Mouse (Mus musculus) CH12.LX (cell line): ENCODE results near the gene Tbl3.

Experiments used
- CTCF ChIP-seq, 2 experiments: IDR thresholded peaks in 1 of 2; conservative IDR thresholded peaks in 1 of 2; 2 replicates each; pipeline ENCODE4 v1.5.1; 2011 to 2012; ENCODE audit warnings: low read depth in 2 of 2, low read length in 2 of 2, improper control_type of control experiment in 1 of 2, inconsistent platforms in 1 of 2, mild to moderate bottlenecking in 1 of 2, moderate library complexity in 1 of 2
- E2F4 ChIP-seq: IDR thresholded peaks from 2 replicates; pipeline ENCODE4 v1.6.1; 2011; ENCODE audit warnings: low read depth, low read length, improper control_type of control experiment; ENCODE audit not compliant: insufficient replicate concordance
- ELF1 ChIP-seq: IDR thresholded peaks from 2 replicates; pipeline ENCODE4 v1.6.1; 2014; ENCODE audit warnings: low read depth, mild to moderate bottlenecking, inconsistent platforms, low read length, improper control_type of control experiment
- ETS1 ChIP-seq: conservative IDR thresholded peaks from 2 replicates; pipeline ENCODE4 v1.6.1; 2012; ENCODE audit warnings: low read depth, mild to moderate bottlenecking, inconsistent platforms, low read length, improper control_type of control experiment, moderate library complexity
- JUND ChIP-seq: conservative IDR thresholded peaks from 2 replicates; pipeline ENCODE4 v1.6.1; 2011; ENCODE audit warnings: low read depth, low read length, improper control_type of control experiment
- MEF2A ChIP-seq: IDR thresholded peaks from 2 replicates; pipeline ENCODE4 v1.6.1; 2014; ENCODE audit warnings: low read depth, mild to moderate bottlenecking, inconsistent platforms, low read length, improper control_type of control experiment, borderline replicate concordance
- MXI1 ChIP-seq: IDR thresholded peaks from 2 replicates; pipeline ENCODE4 v1.6.1; 2011; ENCODE audit warnings: mild to moderate bottlenecking, low read depth, low read length, improper control_type of control experiment
- POLR2A ChIP-seq: IDR thresholded peaks from 2 replicates; pipeline ENCODE4 v1.6.1; 2011; ENCODE audit warnings: low read depth, mild to moderate bottlenecking, improper control_type of control experiment, low read length
- RCOR1 ChIP-seq: conservative IDR thresholded peaks from 2 replicates; pipeline ENCODE4 v1.6.1; 2012; ENCODE audit warnings: low read depth, mild to moderate bottlenecking, inconsistent platforms, low read length, improper control_type of control experiment
- SIN3A ChIP-seq: IDR thresholded peaks from 2 replicates; pipeline ENCODE4 v1.6.1; 2012; ENCODE audit warnings: low read length, improper control_type of control experiment, inconsistent platforms
- TBP ChIP-seq: conservative IDR thresholded peaks from 2 replicates; pipeline ENCODE4 v1.6.1; 2011; ENCODE audit warnings: low read depth, low read length, improper control_type of control experiment

DNA sequence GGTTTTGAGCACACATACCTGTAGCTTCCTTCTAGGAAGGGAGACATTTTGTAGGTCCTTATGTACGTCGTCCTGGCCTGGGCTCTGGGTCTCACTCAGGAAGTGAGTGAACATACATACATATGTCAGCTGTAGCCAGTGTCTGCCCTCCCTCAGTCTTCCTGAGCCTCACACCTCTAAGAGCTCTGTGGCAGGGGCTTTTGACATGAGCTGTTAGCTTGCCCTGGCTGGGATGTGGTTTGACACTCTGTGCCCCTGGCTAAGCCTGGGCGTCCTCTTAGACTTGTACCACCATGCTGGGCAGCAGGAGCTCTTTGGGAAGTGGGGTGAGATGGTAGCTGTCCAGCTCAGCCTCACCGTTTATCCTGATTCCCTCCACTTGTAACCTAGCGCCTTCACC, 36.1 kb downstream of the Tbl3 start:
- TF ChIP-seq MEF2A (no peak), JUND (no peak), CTCF (conservative IDR thresholded peaks at IDR 0.05 in 1 of 2, IDR thresholded peaks at IDR 0.05 in 1 of 2; ENCODE audit: low read depth in 2 of 2, low read length in 2 of 2) (no peak), E2F4 (no peak), TBP (no peak), ELF1 (no peak), POLR2A (no peak), ETS1 (no peak), MXI1 (no peak), RCOR1 (no peak), SIN3A (no peak)
